ENCODE assay signal across 9 mouse cellular contexts in genomic region chr3:153277389-153277999, GRCm38 (mm10).
DNase-seq lines count a peak whose midpoint lies in the region; ATAC-seq and TF ChIP-seq lines count a peak whose summit lies in the region.
"Had no signal": no experiment of that assay in that cellular context is flagged by ENCODE, and none has a peak within 500 bp of the region (broad histone marks: within the 10 kb centered on the region; RNA-seq: fewer than 3 reads in every experiment).

No protein-coding gene starts in this region.

- TF ChIP-seq CTCF in cerebellum, adult 2 months (IDR thresholded peaks at IDR 0.05; ENCODE audit: borderline replicate concordance, insufficient read depth, low read depth, low read length): no peak

- no peak for TF ChIP-seq POLR2A in cerebellum, adult 2 months (IDR thresholded peaks at IDR 0.05; ENCODE audit: borderline replicate concordance, insufficient read depth, low read length)

- H3K9ac ChIP-seq in embryonic facial prominence, embryonic 14.5 days (ENCODE audit: low read depth, low read length): no peak overlapping the region
- H3K9ac ChIP-seq in midbrain, embryonic 16.5 days (ENCODE audit: low read depth, low read length): no peak overlapping the region
- H3K9ac ChIP-seq in heart, embryonic 12.5 days: no peak overlapping the region

- ATAC-seq in embryonic facial prominence, embryonic 14.5 days (ENCODE audit: low read depth): peak; percentile 92
- ATAC-seq in midbrain, embryonic 16.5 days: peak; percentile 84
- ATAC-seq in megakaryocyte progenitor cell, adult 5-6 weeks (replicated peaks; ENCODE audit: poor library complexity): no peak
- no peak for ATAC-seq in heart, embryonic 12.5 days (ENCODE audit: insufficient number of reproducible peaks, low FRiP score)
- ATAC-seq: Patski had no signal

- no peaks in the 10 kb centered on the region for H3K27me3 ChIP-seq in embryonic facial prominence, embryonic 14.5 days (replicated peaks; ENCODE audit: control insufficient read depth, insufficient read depth, low read length)
- no peaks in the 10 kb centered on the region for H3K27me3 ChIP-seq in midbrain, embryonic 16.5 days (ENCODE audit: control insufficient read depth, insufficient read depth, low read depth, low read length)
- H3K27me3 ChIP-seq in heart, embryonic 12.5 days (replicated peaks): no peaks in the 10 kb centered on the region
- no peaks in the 10 kb centered on the region for H3K27me3 ChIP-seq in cerebellum, adult 2 months (ENCODE audit: control insufficient read depth, insufficient read depth, low read length)

- WGBS in embryonic facial prominence, embryonic 14.5 days: 18% methylated on average over 16 of the region's 16 CpGs
- 8% methylated on average over 16 of the region's 16 CpGs for WGBS in midbrain, embryonic 16.5 days
- WGBS in heart, embryonic 12.5 days: 53% methylated on average over 16 of the region's 16 CpGs
- WGBS in cerebellum, adult 2 months: 61% methylated on average over 16 of the region's 16 CpGs

- H3K27ac ChIP-seq in embryonic facial prominence, embryonic 14.5 days (replicated peaks; ENCODE audit: low read depth, low read length): 0 out of 2 replicates have a peak overlapping the region, but pooled peaks have one; percentile 17
- H3K27ac ChIP-seq in midbrain, embryonic 16.5 days (ENCODE audit: low read length): peak overlapping the region; percentile 64
- no peak overlapping the region for H3K27ac ChIP-seq in heart, embryonic 12.5 days (ENCODE audit: poor library complexity, severe bottlenecking)
- no peak overlapping the region for H3K27ac ChIP-seq in cerebellum, adult 2 months (ENCODE audit: insufficient read depth, low read length)

- no peak overlapping the region for H3K4me3 ChIP-seq in embryonic facial prominence, embryonic 14.5 days (ENCODE audit: low read depth, low read length)
- no peak overlapping the region for H3K4me3 ChIP-seq in midbrain, embryonic 16.5 days (ENCODE audit: low read depth, low read length)
- H3K4me3 ChIP-seq in heart, embryonic 12.5 days: no peak overlapping the region
- no peak overlapping the region for H3K4me3 ChIP-seq in cerebellum, adult 2 months (replicated peaks; ENCODE audit: insufficient read depth, low read depth, low read length)

- H3K4me2 ChIP-seq in embryonic facial prominence, embryonic 14.5 days (ENCODE audit: low read depth, low read length): peak overlapping the region; percentile 38
- H3K4me2 ChIP-seq in midbrain, embryonic 16.5 days (ENCODE audit: low read length): peak overlapping the region; percentile 32
- no peak overlapping the region for H3K4me2 ChIP-seq in heart, embryonic 12.5 days

- H3K9me3 ChIP-seq in embryonic facial prominence, embryonic 14.5 days (ENCODE audit: control insufficient read depth, low read length): peaks cover 15% of the 10 kb centered on the region
- H3K9me3 ChIP-seq in midbrain, embryonic 16.5 days (replicated peaks; ENCODE audit: control insufficient read depth, low read length, poor library complexity, severe bottlenecking): 0 out of 2 replicates have a peak, but pooled peaks cover 6% of the 10 kb centered on the region
- H3K9me3 ChIP-seq in heart, embryonic 12.5 days (replicated peaks): peaks cover 10% of the 10 kb centered on the region

- peak; percentile 64 for DNase-seq in R1 (ENCODE audit: low read depth, low spot score)
- peak; percentile 81 for DNase-seq in embryonic facial prominence, embryonic 14.5 days (ENCODE audit: low spot score)
- DNase-seq in layer of hippocampus, adult 9-11 months: peak; percentile 82
- no peak for DNase-seq in adrenal gland, postnatal 36 days
- no peak for DNase-seq in cerebellum, adult 2 months

- H3K4me1 ChIP-seq in embryonic facial prominence, embryonic 14.5 days (ENCODE audit: control insufficient read depth, insufficient read depth, low read length): peaks cover 27% of the 10 kb centered on the region
- H3K4me1 ChIP-seq in midbrain, embryonic 16.5 days (ENCODE audit: control insufficient read depth, insufficient read depth, low read length): peaks cover 28% of the 10 kb centered on the region
- H3K4me1 ChIP-seq in heart, embryonic 12.5 days (replicated peaks): peaks cover 23% of the 10 kb centered on the region
- peaks cover 6% of the 10 kb centered on the region for H3K4me1 ChIP-seq in cerebellum, adult 2 months (ENCODE audit: control insufficient read depth, insufficient read depth, low read length)

- no peaks in the 10 kb centered on the region for H3K36me3 ChIP-seq in embryonic facial prominence, embryonic 14.5 days (ENCODE audit: control insufficient read depth, insufficient read depth, low read length)
- no peaks in the 10 kb centered on the region for H3K36me3 ChIP-seq in midbrain, embryonic 16.5 days (ENCODE audit: control insufficient read depth, insufficient read depth, low read length)
- no peaks in the 10 kb centered on the region for H3K36me3 ChIP-seq in heart, embryonic 12.5 days

Comparison
In these comparisons a context has a peak if more than half of its experiments do, and no peak if none do; other contexts are left out.
1. DNase-seq: peak in R1 (single experiment), embryonic facial prominence, embryonic 14.5 days (single experiment) and layer of hippocampus, adult 9-11 months (single experiment); none in adrenal gland, postnatal 36 days (0 of 2) and cerebellum, adult 2 months (0 of 2).
2. ATAC-seq: peak in embryonic facial prominence, embryonic 14.5 days (single experiment) and midbrain, embryonic 16.5 days (single experiment); none in megakaryocyte progenitor cell, adult 5-6 weeks (single experiment) and heart, embryonic 12.5 days (single experiment).
3. H3K27ac ChIP-seq: peak in embryonic facial prominence, embryonic 14.5 days (single experiment) and midbrain, embryonic 16.5 days (single experiment); none in heart, embryonic 12.5 days (single experiment) and cerebellum, adult 2 months (single experiment).